Mouse (Mus musculus) left cerebral cortex, adult 2 months (tissue): Measurements from ENCODE around the gene Adcy7. TPM values are rescaled to one million over a fixed set of nuclear protein-coding genes. Genes with fewer than 3 reads are reported as not detected.

Source experiments
- DNase-seq, 2 experiments: peaks; one replicate each; pipeline ENCODE4 v3.0.0; 2021 to 2022; ENCODE audit warnings: low spot score in 2 of 2, mixed read lengths in 1 of 2; ENCODE audit errors: extremely low spot score in 1 of 2
- H3K27ac ChIP-seq: fragments of 200-600 bp; 2 replicates; pipeline ENCODE4 v1.8.1; 2022
- H3K4me3 ChIP-seq: fragments of 200-600 bp; 2 replicates; pipeline ENCODE4 v1.8.1; 2022
- CTCF ChIP-seq: fragments of 200-600 bp; IDR thresholded peaks from 2 replicates; pipeline ENCODE4 v1.8.1; 2022; ENCODE audit warnings: antibody characterized with exemption, mild to moderate bottlenecking, moderate library complexity
- intact Hi-C: fragments of 180-260 bp; cut with DNase I; formaldehyde crosslinking; loops from one replicate; pipeline ENCODE4 v1.15.1; 2025
- total RNA-seq, 2 experiments: library from RNA; stranded (reverse); gene quantifications; 2 replicates each; pipeline ENCODE4 v1.2.3; 2021

The Adcy7 gene
- total RNA-seq, 2 experiments from 2014 or later: 4.1 to 4.8 TPM

- no peak overlapping the region for H3K4me3 ChIP-seq
- no peak overlapping the region for H3K27ac ChIP-seq
- intact Hi-C loops: loop anchor here (2.0 kb wide), 1 partner anchor 85 kb away; the partner anchor contains the start of gene Adcy7
- peak; percentile 66 for TF ChIP-seq CTCF
- no peak for DNase-seq
Observed at GRCm38 (mm10) chr8:88357946-88358345, 85.7 kb downstream of the Adcy7 start.

- Histone ChIP-seq H3K4me3 (0 out of 2 replicates have a peak overlapping the region, but pooled peaks have one; percentile 14), H3K27ac (no peak overlapping the region)
- intact Hi-C loops: loop anchor here (2.0 to 10.0 kb wide), 6 partner anchors 87 to 395 kb away; partner anchors contain the start of genes Adcy7, Cyld and Nkd1
- peak; percentile 39 for TF ChIP-seq CTCF
- DNase-seq: no peak
Observed at GRCm38 (mm10) chr8:88359959-88360358, 87.8 kb downstream of the Adcy7 start.

GRCm38 (mm10) chr8:88361044-88361707 is 89.0 kb downstream of the Adcy7 start:
- DNase-seq: no peak
- Histone ChIP-seq H3K4me3 (peak overlapping the region; percentile 90), H3K27ac (peak overlapping the region; percentile 85)
- intact Hi-C loops: loop anchor here (2.0 to 10.0 kb wide), 5 partner anchors 91 to 394 kb away; partner anchors contain the start of genes Cyld and Nkd1
- no peak for TF ChIP-seq CTCF

GRCm38 (mm10) chr8:88361708-88362428 is 89.7 kb downstream of the Adcy7 start, which contains the start of gene Brd7:
Gene Brd7, minus strand, starts transcription at chr8:88362194.
- H3K27ac ChIP-seq: peak within 1 kb of the TSS; percentile 85
- intact Hi-C loops: loop anchor here (1.0 to 10.0 kb wide), 6 partner anchors 90 to 393 kb away; partner anchors contain the start of genes Cyld and Nkd1
- H3K4me3 ChIP-seq: peak within 1 kb of the TSS; percentile 90
- TF ChIP-seq CTCF: peak; percentile 90
- peak; percentile 87 to 97 for DNase-seq

- Histone ChIP-seq H3K4me3 (peak overlapping the region; percentile 90), H3K27ac (no peak overlapping the region; the same call in 1 of the 2 replicates)
- no peak for TF ChIP-seq CTCF
- no peak for DNase-seq
- intact Hi-C loops: loop anchor here (1.0 to 10.0 kb wide), 5 partner anchors 90 to 392 kb away; partner anchors contain the start of gene Nkd1
Observed at GRCm38 (mm10) chr8:88362446-88363150, 90.4 kb downstream of the Adcy7 start.

GRCm38 (mm10) chr8:88369221-88369620 is 97.0 kb downstream of the Adcy7 start:
- Histone ChIP-seq H3K27ac (no peak overlapping the region), H3K4me3 (no peak overlapping the region)
- peak; percentile 51 for TF ChIP-seq CTCF
- DNase-seq: no peak
- intact Hi-C loops: loop anchor here (10.0 kb wide), 1 partner anchor 386 kb away; no protein-coding TSS in a partner anchor

GRCm38 (mm10) chr8:88369805-88370204 is 97.6 kb downstream of the Adcy7 start:
- intact Hi-C loops: loop anchor here (10.0 kb wide), 1 partner anchor 385 kb away; no protein-coding TSS in a partner anchor
- no peak overlapping the region for H3K4me3 ChIP-seq
- no peak for TF ChIP-seq CTCF
- DNase-seq: no peak
- H3K27ac ChIP-seq: no peak overlapping the region

- no peak for DNase-seq
- H3K27ac ChIP-seq: no peak overlapping the region
- intact Hi-C loops: no loop called here
- no peak overlapping the region for H3K4me3 ChIP-seq
- TF ChIP-seq CTCF: no peak
Observed at GRCm38 (mm10) chr8:88371522-88371921, 99.3 kb downstream of the Adcy7 start.

- Histone ChIP-seq H3K27ac (no peak overlapping the region), H3K4me3 (no peak overlapping the region)
- no peak for TF ChIP-seq CTCF
- intact Hi-C loops: loop anchor here (5.0 kb wide), 1 partner anchor 70 kb away; no protein-coding TSS in a partner anchor
- DNase-seq: peak; percentile 28 to 49
Observed at GRCm38 (mm10) chr8:88376836-88377582, 104.8 kb downstream of the Adcy7 start.

Other genes starting within 250 kb of the Adcy7 start
- 10 to 100 TPM; 33.4 to 34.3 TPM for gene Cnep1r1, start 153.6 kb upstream of the Adcy7 start, total RNA-seq
- 10 to 100 TPM; 30.4 to 30.7 TPM for gene Heatr3, start 134.5 kb upstream of the Adcy7 start, total RNA-seq
- gene Tent4b, start 73.2 kb upstream of the Adcy7 start, total RNA-seq: 10 to 100 TPM; 38.6 to 39.8 TPM
- gene Brd7, start 89.8 kb downstream of the Adcy7 start, total RNA-seq: 10 to 100 TPM; 45.6 to 57.3 TPM
- gene Nkd1, start 249.0 kb downstream of the Adcy7 start, total RNA-seq: 10 to 100 TPM; 13.7 to 14.1 TPM